Mouse (Mus musculus) lung, adult 2 months (tissue): ENCODE measurements around the gene Ttc38.

ENCODE experiments used
- CTCF ChIP-seq: fragments of 200-500 bp; IDR thresholded peaks from 2 replicates; pipeline ENCODE4 v1.5.1; 2011; ENCODE audit warnings: mild to moderate bottlenecking, low read length, control low read depth; ENCODE audit not compliant: insufficient read depth
- POLR2A ChIP-seq: fragments of 200-500 bp; IDR thresholded peaks from 2 replicates; pipeline ENCODE4 v1.6.1; 2011; ENCODE audit warnings: low read depth, mild to moderate bottlenecking, control low read depth, low read length, borderline replicate concordance; ENCODE audit errors: extremely low read depth

DNA sequence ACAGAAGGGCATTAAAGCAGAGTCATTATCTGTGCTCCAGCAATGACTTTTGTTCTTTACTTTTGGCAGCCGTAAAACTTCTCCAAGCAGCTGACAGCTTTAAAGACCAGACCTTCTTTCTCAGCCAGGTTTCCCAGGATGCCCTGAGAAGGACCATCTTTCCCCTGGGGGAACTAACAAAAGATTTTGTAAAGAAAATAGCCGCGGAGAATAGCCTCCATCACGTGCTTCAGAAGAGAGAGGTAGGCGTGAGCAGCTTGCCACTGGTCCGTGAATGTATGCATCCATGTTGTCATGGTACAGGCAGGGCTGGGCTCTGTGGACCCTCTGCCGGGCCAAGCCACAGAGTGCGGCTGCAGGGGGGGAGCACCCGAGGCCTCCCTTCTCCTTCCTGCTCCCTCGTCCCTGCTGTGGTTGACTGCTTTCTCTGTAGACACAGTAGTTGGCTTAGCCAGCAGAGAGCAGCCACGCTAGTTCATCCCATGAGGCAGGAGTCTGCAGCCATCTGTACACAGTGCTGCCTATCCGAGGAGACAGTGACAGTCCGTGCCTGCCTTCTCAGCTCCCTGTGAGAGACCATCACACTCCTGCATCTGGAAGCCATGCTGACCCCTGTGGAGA lies 60.5 kb downstream of the Ttc38 start:
- TF ChIP-seq CTCF (no peak), POLR2A (no peak)
